Mouse (Mus musculus): ENCODE data around the gene Hmox2.

The Hmox2 gene

DNA sequence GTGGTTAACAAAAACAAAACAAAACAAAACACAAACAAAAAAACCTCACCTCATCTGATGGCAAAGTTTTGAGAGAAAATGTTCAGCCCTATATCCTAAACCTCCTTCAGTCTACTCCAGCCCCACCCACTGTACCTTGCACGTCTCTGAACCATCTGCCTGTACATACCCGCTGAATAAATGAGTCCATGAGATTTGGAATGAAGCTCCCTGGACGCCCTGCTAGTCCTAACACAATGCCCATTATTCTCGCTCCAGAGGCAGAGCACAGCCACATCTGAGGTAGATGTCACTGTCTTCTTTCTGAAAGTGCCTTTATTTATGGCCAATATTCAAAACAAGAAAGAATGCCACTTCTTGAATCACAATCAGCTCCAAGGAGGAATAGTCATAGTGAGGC lies 59.5 kb downstream of the Hmox2 start:
- no peak for DNase-seq

DNA sequence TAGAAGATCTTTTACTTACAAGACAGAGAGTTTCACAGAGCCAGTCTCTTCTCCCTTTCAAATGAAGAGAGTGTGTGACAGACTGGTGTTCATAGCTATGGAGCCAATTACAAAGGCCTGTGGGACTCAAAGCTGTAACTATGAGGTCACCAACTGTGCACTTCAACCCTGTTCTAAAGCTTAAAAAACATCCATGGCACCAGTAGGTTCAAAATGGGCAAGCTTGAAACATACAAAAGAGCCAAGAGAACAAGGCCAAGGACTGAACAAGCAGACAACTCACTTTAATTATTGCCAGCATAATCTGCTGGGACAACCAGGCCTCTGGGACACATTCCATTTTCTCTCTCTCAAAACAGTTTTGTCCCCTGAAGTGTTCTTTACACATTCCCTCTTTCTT lies 62.0 kb downstream of the Hmox2 start:
- DNase-seq, result no peak

DNA sequence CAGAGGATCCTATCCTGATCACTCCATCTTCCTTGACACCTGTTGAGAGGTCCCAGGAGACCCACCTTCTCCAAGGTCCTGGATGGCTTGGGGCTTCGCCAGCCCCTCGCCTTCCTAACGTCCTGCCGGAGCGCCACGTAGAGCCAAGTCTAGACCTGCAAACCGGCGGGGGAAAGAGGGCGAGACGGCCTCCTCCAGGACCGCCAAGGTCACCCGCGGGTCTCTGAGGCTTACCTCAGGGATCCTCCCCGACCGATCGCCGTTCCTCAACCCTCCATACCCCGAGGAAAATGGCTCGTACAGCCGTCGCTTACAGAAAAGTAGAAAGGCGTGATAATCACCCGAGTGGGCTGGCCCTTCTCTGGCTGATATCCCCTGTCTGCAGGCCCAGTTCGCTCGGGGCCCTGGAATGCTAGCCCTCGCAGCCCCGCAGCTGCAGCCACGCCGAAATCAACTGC lies 63.2 kb downstream of the Hmox2 start:
- peak; percentile 70 to 71 for DNase-seq

GRCm38 (mm10) chr16:4789810-4790559 lies 63.8 kb downstream of the Hmox2 start, which contains the start of gene Cdip1:
Cdip1 (minus strand) TSS chr16:4790292.
- DNase-seq, result peak; percentile 98

DNA sequence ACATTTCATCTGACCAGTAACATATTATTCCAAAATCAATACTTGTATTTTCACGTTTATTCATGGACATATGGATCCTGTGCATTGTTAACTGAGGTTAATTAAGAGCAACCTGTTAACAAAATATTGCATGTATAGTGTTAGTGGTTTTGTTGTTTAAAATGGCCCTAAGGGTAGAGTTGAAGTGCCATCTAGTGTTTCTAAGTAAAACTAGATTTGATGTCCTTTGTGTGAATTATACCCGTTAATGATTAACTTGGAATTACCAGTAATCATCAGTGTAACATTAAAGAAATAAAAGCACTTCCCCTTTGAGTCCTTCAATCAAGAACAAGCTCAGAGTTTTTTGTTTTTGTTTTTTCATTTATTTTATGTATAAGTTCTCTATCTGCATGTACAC lies 65.2 kb downstream of the Hmox2 start:
- DNase-seq, result no peak

GRCm38 (mm10) chr16:4796631-4797030 lies 70.5 kb downstream of the Hmox2 start:
- no peak for DNase-seq

All from cerebellum, postnatal 10 days (tissue).